Mouse (Mus musculus) 416B (cell line): ENCODE data around the gene Ccdc187.

Experiments used
- DNase-seq: peaks from one replicate; pipeline ENCODE4 v3.0.0; 2011; ENCODE audit warnings: low read depth

Gene Ccdc187

GRCm38 (mm10) chr2:26316576-26317246, 22.4 kb upstream of the Ccdc187 start:
- peak; percentile 81 for DNase-seq

- DNase-seq, result no peak
These were observed 21.6 kb upstream of the Ccdc187 start for GRCm38 (mm10) chr2:26315925-26316311.

GRCm38 (mm10) chr2:26315072-26315924, 20.9 kb upstream of the Ccdc187 start, which contains the start of gene Gpsm1:
Gpsm1 (plus strand) TSS chr2:26315515.
- peak; percentile 83 for DNase-seq

GRCm38 (mm10) chr2:26314281-26315071, 20.1 kb upstream of the Ccdc187 start:
- no peak for DNase-seq

GRCm38 (mm10) chr2:26313394-26313793, 19.0 kb upstream of the Ccdc187 start:
- DNase-seq, result no peak

- DNase-seq, result peak; percentile 71
These were observed 18.5 kb upstream of the Ccdc187 start for GRCm38 (mm10) chr2:26312812-26313211.

GRCm38 (mm10) chr2:26311936-26312335, 17.6 kb upstream of the Ccdc187 start:
- DNase-seq, result peak; percentile 36

- no peak for DNase-seq
These were observed 15.4 kb upstream of the Ccdc187 start for GRCm38 (mm10) chr2:26309739-26310138.

- no peak for DNase-seq
These were observed 12.3 kb upstream of the Ccdc187 start for GRCm38 (mm10) chr2:26306702-26307101.

GRCm38 (mm10) chr2:26305555-26305954, 11.2 kb upstream of the Ccdc187 start:
- DNase-seq, result no peak

GRCm38 (mm10) chr2:26304711-26305110, 10.4 kb upstream of the Ccdc187 start:
- peak; percentile 45 for DNase-seq

GRCm38 (mm10) chr2:26302005-26302503, 7.7 kb upstream of the Ccdc187 start:
- DNase-seq, result no peak

GRCm38 (mm10) chr2:26300808-26301174, 6.4 kb upstream of the Ccdc187 start:
- peak; percentile 72 for DNase-seq

GRCm38 (mm10) chr2:26300161-26300807, 5.9 kb upstream of the Ccdc187 start:
- no peak for DNase-seq

- DNase-seq, result no peak
These were observed 5.0 kb upstream of the Ccdc187 start for GRCm38 (mm10) chr2:26299336-26299735.

GRCm38 (mm10) chr2:26298856-26299230, 4.5 kb upstream of the Ccdc187 start:
- DNase-seq, result no peak

- DNase-seq, result peak; percentile 68
These were observed 4.0 kb upstream of the Ccdc187 start for GRCm38 (mm10) chr2:26298208-26298855.

- DNase-seq, result no peak
These were observed 2.3 kb upstream of the Ccdc187 start for GRCm38 (mm10) chr2:26296606-26297195.

- DNase-seq, result no peak
These were observed 4.2 kb downstream of the Ccdc187 start for GRCm38 (mm10) chr2:26290133-26290532.

GRCm38 (mm10) chr2:26286391-26286790, 8.0 kb downstream of the Ccdc187 start:
- no peak for DNase-seq

GRCm38 (mm10) chr2:26285804-26286203, 8.6 kb downstream of the Ccdc187 start:
- DNase-seq, result no peak
